Mouse (Mus musculus): ENCODE measurements around the gene Gm10591. TPM values are rescaled to one million over a fixed set of nuclear protein-coding genes. Genes with fewer than 3 reads are reported as not detected.
"Not testable (repeated sequence)": the region's sequence is repeated elsewhere in the genome, so short reads cannot be mapped to it uniquely, and the experiment has no call there.

Gm10591 gene
- not detected for polyA plus RNA-seq (2012; fragmentation: generic; extraction: Trizol)

DNA sequence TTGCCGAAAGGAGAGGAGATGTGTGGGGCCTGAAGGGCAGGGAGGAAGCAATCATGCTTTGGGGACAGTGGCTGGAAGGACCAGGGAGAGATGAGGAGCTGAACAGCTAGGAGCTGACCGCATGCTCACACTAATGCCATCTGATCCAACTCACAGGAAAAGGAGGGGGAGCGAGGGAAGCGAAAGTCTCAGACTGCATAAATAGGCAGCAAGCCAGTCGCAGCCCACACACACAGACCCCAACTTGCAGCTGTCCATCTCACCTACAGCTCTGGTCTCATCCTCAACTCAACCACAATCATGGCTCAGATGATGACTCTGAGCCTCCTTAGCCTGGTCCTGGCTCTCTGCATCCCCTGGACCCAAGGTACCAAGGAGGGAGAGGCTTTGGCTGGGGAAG lies at the start of gene Gm10591:
Gene Gm10591, plus strand, starts transcription at position 301 of the 400 bp plus-strand sequence.
- not testable (repeated sequence) for H3K79me2 ChIP-seq (ENCODE audit: control insufficient read depth, insufficient read depth); H3K4me2 ChIP-seq (ENCODE audit: low read depth); H3K4me3 ChIP-seq; H3K36me3 ChIP-seq (ENCODE audit: control insufficient read depth, insufficient read depth); H3ac ChIP-seq (ENCODE audit: control insufficient read depth, insufficient read length); H3K27me3 ChIP-seq (ENCODE audit: control insufficient read depth, insufficient read depth, insufficient read length)

DNA sequence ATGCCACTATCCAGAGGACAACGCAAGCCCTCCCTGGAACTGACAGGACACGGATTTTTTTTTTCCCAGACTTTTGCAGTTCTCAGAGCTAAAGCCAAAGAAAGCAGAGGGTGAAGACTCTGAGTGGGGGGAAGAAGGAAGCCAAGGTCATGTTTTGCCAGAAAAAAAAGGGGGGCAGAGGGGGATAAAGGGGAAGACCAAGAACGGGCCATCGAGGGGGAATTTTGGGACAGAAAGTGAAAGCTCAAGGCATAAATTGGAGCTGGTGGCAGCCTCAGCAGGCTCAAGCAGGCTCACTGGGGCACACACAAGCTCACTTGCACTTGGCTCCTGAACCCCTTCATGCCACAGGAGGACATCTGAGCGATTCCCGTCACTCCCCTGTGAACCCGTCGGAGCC lies 17.4 kb downstream of the Gm10591 start, which contains the start of gene Gm2564:
Gene Gm2564, plus strand, starts transcription at position 301 of the 400 bp plus-strand sequence.
- H3K4me3 ChIP-seq; H3K4me2 ChIP-seq (ENCODE audit: low read depth); H3K27me3 ChIP-seq (ENCODE audit: control insufficient read depth, insufficient read depth, insufficient read length); H3ac ChIP-seq (ENCODE audit: control insufficient read depth, insufficient read length); H3K79me2 ChIP-seq (ENCODE audit: control insufficient read depth, insufficient read depth); H3K36me3 ChIP-seq (ENCODE audit: control insufficient read depth, insufficient read depth): not testable (repeated sequence)

DNA sequence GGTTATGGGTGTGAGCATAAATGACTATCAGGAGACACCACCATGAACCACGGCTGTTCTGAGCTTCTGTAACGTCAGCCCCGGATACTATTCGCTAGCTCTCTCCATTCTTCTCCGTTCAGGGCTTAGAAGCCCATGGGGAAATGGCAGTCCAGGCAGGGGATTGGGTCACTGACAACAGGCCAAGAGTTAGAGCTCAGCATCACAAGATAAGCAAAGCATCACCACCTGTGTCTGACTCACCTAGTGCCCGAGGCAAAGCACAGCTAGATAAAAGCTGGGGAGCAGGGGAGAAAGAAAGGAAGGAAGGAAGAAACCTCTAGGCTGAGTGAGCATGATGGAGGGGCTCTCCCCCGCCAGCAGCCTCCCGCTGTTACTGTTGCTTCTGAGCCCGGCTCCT lies 43.0 kb downstream of the Gm10591 start, which contains the start of gene Ccl27b:
Gene Ccl27b, plus strand, starts transcription at position 301 of the 400 bp plus-strand sequence.
- H3K79me2 ChIP-seq (ENCODE audit: control insufficient read depth, insufficient read depth); H3K36me3 ChIP-seq (ENCODE audit: control insufficient read depth, insufficient read depth); H3ac ChIP-seq (ENCODE audit: control insufficient read depth, insufficient read length); H3K4me3 ChIP-seq; H3K27me3 ChIP-seq (ENCODE audit: control insufficient read depth, insufficient read depth, insufficient read length); H3K4me2 ChIP-seq (ENCODE audit: low read depth): not testable (repeated sequence)

DNA sequence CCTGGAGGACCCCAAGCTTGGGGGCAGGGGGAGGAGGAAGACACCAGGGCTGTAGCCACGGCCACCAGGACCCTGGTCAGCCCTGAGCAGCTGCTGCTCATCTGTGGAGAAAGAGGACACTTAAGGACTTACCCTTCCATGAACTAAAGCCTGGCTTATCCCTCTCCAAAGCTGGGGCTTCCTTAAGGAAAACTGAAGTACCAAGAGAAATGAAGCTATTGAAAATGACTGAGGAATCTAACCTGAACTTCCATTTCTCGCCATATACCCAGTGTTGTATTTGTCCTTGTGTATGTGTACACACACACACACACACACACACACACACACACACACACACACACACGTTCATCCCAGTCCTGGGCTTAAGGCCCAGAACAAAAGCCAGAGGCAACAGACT lies 49.8 kb downstream of the Gm10591 start, which contains the start of gene Il11ra2:
Gene Il11ra2, minus strand, starts transcription at position 101 of the 400 bp plus-strand sequence.
- not testable (repeated sequence) for H3K79me2 ChIP-seq (ENCODE audit: control insufficient read depth, insufficient read depth); H3K4me3 ChIP-seq; H3ac ChIP-seq (ENCODE audit: control insufficient read depth, insufficient read length); H3K4me2 ChIP-seq (ENCODE audit: low read depth); H3K36me3 ChIP-seq (ENCODE audit: control insufficient read depth, insufficient read depth); H3K27me3 ChIP-seq (ENCODE audit: control insufficient read depth, insufficient read depth, insufficient read length)

Other genes with a start within 250 kb of the Gm10591 start
- gene Gm21586, start 172.8 kb upstream of the Gm10591 start, polyA plus RNA-seq (2012; fragmentation: generic; extraction: Trizol): not detected
- gene Gm2163, start 145.4 kb upstream of the Gm10591 start, polyA plus RNA-seq (2012; fragmentation: generic; extraction: Trizol): not detected
- not detected for gene Fam205a2, start 84.0 kb upstream of the Gm10591 start, polyA plus RNA-seq (2012; fragmentation: generic; extraction: Trizol)
- not detected for gene Gm2564, start 17.5 kb downstream of the Gm10591 start, polyA plus RNA-seq (2012; fragmentation: generic; extraction: Trizol)
- gene Ccl27b, start 43.1 kb downstream of the Gm10591 start, polyA plus RNA-seq (2012; fragmentation: generic; extraction: Trizol): not detected
- gene Il11ra2, start 49.7 kb downstream of the Gm10591 start, polyA plus RNA-seq (2012; fragmentation: generic; extraction: Trizol): not detected
- gene 4930578G10Rik, start 123.3 kb downstream of the Gm10591 start, polyA plus RNA-seq (2012; fragmentation: generic; extraction: Trizol): not detected
- gene Ccl19, start 144.4 kb downstream of the Gm10591 start, polyA plus RNA-seq (2012; fragmentation: generic; extraction: Trizol): not detected
- gene Ccl21a, start 161.8 kb downstream of the Gm10591 start, polyA plus RNA-seq (2012; fragmentation: generic; extraction: Trizol): not detected
- gene Fam205a1, start 241.7 kb downstream of the Gm10591 start, polyA plus RNA-seq (2012; fragmentation: generic; extraction: Trizol): not detected
- not detected for gene Gm12394, start 244.6 kb downstream of the Gm10591 start, polyA plus RNA-seq (2012; fragmentation: generic; extraction: Trizol)